Mouse (Mus musculus) liver, embryonic 13.5 days (tissue): ENCODE results near the gene Smagp. TPM values are rescaled to one million over a fixed set of nuclear protein-coding genes. Genes with fewer than 3 reads are reported as not detected.

Experiments used
- ATAC-seq: fragments of 200-750 bp; cut with Nextera tagmentation; 2 replicates; pipeline ENCODE4 v1.8.0; 2017; ENCODE audit warnings: low read depth, mild to moderate bottlenecking, moderate number of reproducible peaks, moderate library complexity
- DNase-seq: peaks from one replicate; pipeline ENCODE4 v3.0.0; 2022
- H3K27ac ChIP-seq: fragments of 300-500 bp; sonication (generic); 2 replicates; pipeline ENCODE4 v1.5.1; 2015; ENCODE audit warnings: moderate library complexity, mild to moderate bottlenecking, inconsistent platforms
- H3K27me3 ChIP-seq: fragments of 300-500 bp; sonication (generic); 2 replicates; pipeline ENCODE4 v1.6.1; 2015; ENCODE audit warnings: mild to moderate bottlenecking, inconsistent platforms
- H3K36me3 ChIP-seq: fragments of 300-500 bp; sonication (generic); 2 replicates; pipeline ENCODE4 v1.6.1; 2015; ENCODE audit warnings: mild to moderate bottlenecking, inconsistent platforms
- H3K4me1 ChIP-seq: fragments of 300-500 bp; sonication (generic); replicated peaks from 2 replicates; pipeline ENCODE4 v1.6.1; 2015; ENCODE audit warnings: inconsistent platforms
- H3K4me2 ChIP-seq: fragments of 300-500 bp; sonication (generic); 2 replicates; pipeline ENCODE4 v1.6.1; 2015; ENCODE audit warnings: inconsistent platforms, mild to moderate bottlenecking, moderate library complexity
- H3K4me3 ChIP-seq: fragments of 300-500 bp; sonication (generic); replicated peaks from 2 replicates; pipeline ENCODE4 v1.5.1; 2015; ENCODE audit warnings: mild to moderate bottlenecking, inconsistent platforms
- H3K9ac ChIP-seq: fragments of 300-500 bp; sonication (generic); 2 replicates; pipeline ENCODE4 v1.6.1; 2015; ENCODE audit warnings: mild to moderate bottlenecking, inconsistent platforms
- H3K9me3 ChIP-seq: fragments of 300-500 bp; sonication (generic); replicated peaks from 2 replicates; pipeline ENCODE4 v1.6.1; 2016; ENCODE audit warnings: inconsistent platforms
- WGBS: fragments of 180-500 bp; shearing (Covaris S2); methylation state at CpG from one replicate; pipeline ENCODE4 v1.1.7; 2015; ENCODE audit not compliant: insufficient replicate concordance; 5-methylcytosine and 5-hydroxymethylcytosine counted together
- polyA plus RNA-seq: library from polyadenylated mRNA; unstranded; fragments of >200 nt; fragmentation: Nextera tagmentation; extraction: Ambion mirVana; gene quantifications from 2 replicates; pipeline ENCODE4 v1.2.1, GENCODE M21; 2015

Gene Smagp
- polyA plus RNA-seq, 1 experiment from 2014 or later, result 7.9 TPM

- ATAC-seq (no peak), DNase-seq (no peak)
- Histone ChIP-seq H3K27ac (no peak overlapping the region), H3K4me2 (no peak overlapping the region), H3K9me3 (no peaks in the 10 kb centered on the region), H3K4me1 (peaks cover 22% of the 10 kb centered on the region), H3K4me3 (no peak overlapping the region), H3K36me3 (peaks cover 15% of the 10 kb centered on the region; the same call in 1 of the 2 replicates), H3K27me3 (peaks cover 40% of the 10 kb centered on the region), H3K9ac (no peak overlapping the region)
- 64% methylated on average over 16 of the region's 16 CpGs for WGBS
Measured at GRCm38 (mm10) chr15:100639972-100640750, 3.4 kb upstream of the Smagp start.

GRCm38 (mm10) chr15:100637661-100638060, 921 bp upstream of the Smagp start:
- no peak for DNase-seq
- Histone ChIP-seq H3K36me3 (peaks cover 9% of the 10 kb centered on the region; the same call in 1 of the 2 replicates), H3K4me2 (peak overlapping the region; percentile 76), H3K9me3 (no peaks in the 10 kb centered on the region), H3K27me3 (peaks cover 57% of the 10 kb centered on the region), H3K9ac (no peak overlapping the region), H3K4me3 (no peak overlapping the region), H3K4me1 (peaks cover 31% of the 10 kb centered on the region), H3K27ac (no peak overlapping the region)
- 12% methylated on average over 6 of the region's 6 CpGs for WGBS
- ATAC-seq, result no peak

GRCm38 (mm10) chr15:100635851-100636645, 692 bp downstream of the Smagp start:
- DNase-seq, result no peak
- peak overlapping the region; percentile 76 for H3K4me2 ChIP-seq
- H3K9me3 ChIP-seq, result no peaks in the 10 kb centered on the region
- no peak for ATAC-seq
- H3K36me3 ChIP-seq, result no peaks in the 10 kb centered on the region
- peak overlapping the region; percentile 62 for H3K4me3 ChIP-seq
- 4% methylated on average over 38 of the region's 38 CpGs for WGBS
- H3K27me3 ChIP-seq, result peaks cover 61% of the 10 kb centered on the region
- peaks cover 47% of the 10 kb centered on the region for H3K4me1 ChIP-seq
- peak overlapping the region; percentile 59 for H3K9ac ChIP-seq
- H3K27ac ChIP-seq, result no peak overlapping the region

- peak overlapping the region; percentile 76 for H3K4me2 ChIP-seq
- 8% methylated on average over 9 of the region's 9 CpGs for WGBS
- H3K9me3 ChIP-seq, result no peaks in the 10 kb centered on the region
Measured at GRCm38 (mm10) chr15:100635239-100635638, 1.5 kb downstream of the Smagp start.

GRCm38 (mm10) chr15:100633341-100633740, 3.4 kb downstream of the Smagp start:
- no peak overlapping the region for H3K9ac ChIP-seq
- WGBS, result 79% methylated on average over 10 of the region's 10 CpGs
- ATAC-seq (no peak), DNase-seq (no peak)
- H3K27me3 ChIP-seq, result peaks cover 55% of the 10 kb centered on the region
- H3K27ac ChIP-seq, result no peak overlapping the region
- no peak overlapping the region for H3K4me2 ChIP-seq
- H3K4me3 ChIP-seq, result no peak overlapping the region
- H3K4me1 ChIP-seq, result peaks cover 53% of the 10 kb centered on the region
- no peaks in the 10 kb centered on the region for H3K36me3 ChIP-seq
- no peaks in the 10 kb centered on the region for H3K9me3 ChIP-seq

More at GRCm38 (mm10) chr15:100635239-100635638, 1.5 kb downstream of the Smagp start:
- ATAC-seq, result no peak
- Histone ChIP-seq H3K4me1 (peaks cover 49% of the 10 kb centered on the region), H3K9ac (no peak overlapping the region), H3K36me3 (no peaks in the 10 kb centered on the region), H3K27me3 (peaks cover 63% of the 10 kb centered on the region), H3K27ac (no peak overlapping the region), H3K4me3 (no peak overlapping the region)
- no peak for DNase-seq

GRCm38 (mm10) chr15:100632323-100632722, 4.4 kb downstream of the Smagp start:
- Histone ChIP-seq H3K4me3 (no peak overlapping the region), H3K9me3 (no peaks in the 10 kb centered on the region), H3K36me3 (no peaks in the 10 kb centered on the region), H3K27me3 (peaks cover 45% of the 10 kb centered on the region), H3K4me2 (no peak overlapping the region), H3K4me1 (peaks cover 62% of the 10 kb centered on the region), H3K9ac (no peak overlapping the region), H3K27ac (no peak overlapping the region)
- WGBS, result 54% methylated on average over 5 of the region's 5 CpGs
- DNase-seq, result no peak
- ATAC-seq, result no peak

- H3K27ac ChIP-seq, result no peak overlapping the region; the same call in 1 of the 2 replicates
- WGBS, result 35% methylated on average over 12 of the region's 12 CpGs
- peaks cover 61% of the 10 kb centered on the region for H3K4me1 ChIP-seq
- no peak overlapping the region for H3K4me2 ChIP-seq
- ATAC-seq (no peak), DNase-seq (no peak)
- no peak overlapping the region for H3K4me3 ChIP-seq
- peaks cover 37% of the 10 kb centered on the region for H3K27me3 ChIP-seq
- no peak overlapping the region for H3K9ac ChIP-seq
- H3K36me3 ChIP-seq, result no peaks in the 10 kb centered on the region
- H3K9me3 ChIP-seq, result no peaks in the 10 kb centered on the region
Measured at GRCm38 (mm10) chr15:100631454-100632170, 5.1 kb downstream of the Smagp start.

GRCm38 (mm10) chr15:100630126-100630525, 6.6 kb downstream of the Smagp start:
- WGBS, result 83% methylated on average over 3 of the region's 3 CpGs
- Histone ChIP-seq H3K27me3 (peaks cover 23% of the 10 kb centered on the region), H3K27ac (no peak overlapping the region), H3K9ac (no peak overlapping the region), H3K4me2 (no peak overlapping the region), H3K4me1 (peaks cover 50% of the 10 kb centered on the region), H3K36me3 (no peaks in the 10 kb centered on the region), H3K4me3 (no peak overlapping the region), H3K9me3 (no peaks in the 10 kb centered on the region)
- DNase-seq, result no peak
- no peak for ATAC-seq

- H3K9me3 ChIP-seq, result no peaks in the 10 kb centered on the region
- no peak overlapping the region for H3K9ac ChIP-seq
- H3K4me1 ChIP-seq, result peaks cover 50% of the 10 kb centered on the region
- no peak overlapping the region for H3K27ac ChIP-seq
- ATAC-seq (no peak), DNase-seq (no peak)
- 42% methylated on average over 7 of the region's 7 CpGs for WGBS
- H3K36me3 ChIP-seq, result no peaks in the 10 kb centered on the region
- H3K4me2 ChIP-seq, result no peak overlapping the region
- H3K27me3 ChIP-seq, result peaks cover 12% of the 10 kb centered on the region
- no peak overlapping the region for H3K4me3 ChIP-seq
Measured at GRCm38 (mm10) chr15:100628797-100629196, 7.9 kb downstream of the Smagp start.

GRCm38 (mm10) chr15:100627774-100628370, 8.9 kb downstream of the Smagp start:
- WGBS, result 32% methylated on average over 11 of the region's 11 CpGs
- no peak overlapping the region for H3K9ac ChIP-seq
- ATAC-seq, result no peak
- 0 out of 2 replicates have a peak, but pooled peaks cover 6% of the 10 kb centered on the region for H3K27me3 ChIP-seq
- no peak overlapping the region for H3K27ac ChIP-seq
- no peak overlapping the region for H3K4me2 ChIP-seq
- no peak for DNase-seq
- no peaks in the 10 kb centered on the region for H3K36me3 ChIP-seq
- H3K9me3 ChIP-seq, result no peaks in the 10 kb centered on the region
- H3K4me3 ChIP-seq, result no peak overlapping the region
- H3K4me1 ChIP-seq, result peaks cover 51% of the 10 kb centered on the region

- no peak overlapping the region for H3K4me2 ChIP-seq
- DNase-seq, result peak; percentile 39
- H3K27ac ChIP-seq, result no peak overlapping the region
Measured at GRCm38 (mm10) chr15:100627287-100627686, 9.5 kb downstream of the Smagp start.

More at GRCm38 (mm10) chr15:100627287-100627686, 9.5 kb downstream of the Smagp start:
- 0 out of 2 replicates have a peak, but pooled peaks cover 5% of the 10 kb centered on the region for H3K27me3 ChIP-seq
- no peak for ATAC-seq
- H3K4me1 ChIP-seq, result peaks cover 48% of the 10 kb centered on the region
- H3K4me3 ChIP-seq, result no peak overlapping the region
- H3K9ac ChIP-seq, result no peak overlapping the region
- H3K36me3 ChIP-seq, result no peaks in the 10 kb centered on the region
- no peaks in the 10 kb centered on the region for H3K9me3 ChIP-seq
- 23% methylated on average over 10 of the region's 10 CpGs for WGBS
